Mouse (Mus musculus): ENCODE data around the gene Olfr315.
"Not testable (repeated sequence)": the region's sequence is repeated elsewhere in the genome, so short reads cannot be mapped to it uniquely, and the experiment has no call there.

Olfr315 gene

DNA sequence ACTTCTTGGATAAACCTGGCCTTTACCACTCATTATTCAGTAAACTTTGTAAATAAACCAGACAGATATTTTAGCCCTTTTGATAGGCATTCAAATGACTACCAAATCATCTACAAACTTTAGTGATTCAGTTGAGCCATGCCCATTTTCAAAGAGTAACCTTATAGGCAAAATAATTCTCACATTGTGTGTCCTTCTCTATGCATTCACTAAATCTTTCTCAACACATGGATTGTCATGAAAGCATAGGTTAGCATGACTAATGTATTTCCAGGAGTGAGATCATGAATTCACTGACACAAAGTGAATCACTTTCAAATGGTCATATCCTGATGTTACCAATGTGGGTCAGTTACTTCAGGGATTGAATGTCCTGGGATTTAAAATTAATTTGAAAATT is at the start of gene Olfr315:
TSS of gene Olfr315 (plus strand) at position 301 of the 400 bp plus-strand sequence.
- in situ Hi-C loops (cut with MboI; ENCODE audit: low pct_unique_long_range_greater_than_20kb in 1 of 2, low sequenced_read_pairs in 2 of 2, unreplicated experiment in 1 of 2), result no loop called here

DNA sequence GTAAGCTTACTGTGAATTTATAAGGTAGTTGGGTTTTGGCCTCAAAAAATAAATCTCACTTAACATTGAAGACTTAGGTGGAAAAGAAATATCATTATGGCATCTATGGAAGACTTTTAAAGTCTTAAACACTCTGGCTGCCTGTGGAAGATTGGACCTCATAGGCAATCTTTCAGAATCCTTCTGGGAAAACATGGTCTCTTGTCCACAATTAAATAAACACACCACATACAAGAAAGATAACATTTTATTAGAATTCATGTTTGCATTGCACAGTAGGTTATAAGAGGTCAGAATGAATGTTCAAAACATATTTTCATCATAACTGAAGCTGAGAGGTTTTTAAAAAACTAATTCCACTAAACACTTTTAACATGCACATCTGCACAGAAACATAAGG is 49.1 kb upstream of the Olfr315 start, which contains the start of gene Olfr318:
TSS of gene Olfr318 (minus strand) at position 101 of the 400 bp plus-strand sequence.
- in situ Hi-C loops (cut with MboI; ENCODE audit: low pct_unique_long_range_greater_than_20kb in 1 of 2, low sequenced_read_pairs in 2 of 2, unreplicated experiment in 1 of 2), result no loop called here

DNA sequence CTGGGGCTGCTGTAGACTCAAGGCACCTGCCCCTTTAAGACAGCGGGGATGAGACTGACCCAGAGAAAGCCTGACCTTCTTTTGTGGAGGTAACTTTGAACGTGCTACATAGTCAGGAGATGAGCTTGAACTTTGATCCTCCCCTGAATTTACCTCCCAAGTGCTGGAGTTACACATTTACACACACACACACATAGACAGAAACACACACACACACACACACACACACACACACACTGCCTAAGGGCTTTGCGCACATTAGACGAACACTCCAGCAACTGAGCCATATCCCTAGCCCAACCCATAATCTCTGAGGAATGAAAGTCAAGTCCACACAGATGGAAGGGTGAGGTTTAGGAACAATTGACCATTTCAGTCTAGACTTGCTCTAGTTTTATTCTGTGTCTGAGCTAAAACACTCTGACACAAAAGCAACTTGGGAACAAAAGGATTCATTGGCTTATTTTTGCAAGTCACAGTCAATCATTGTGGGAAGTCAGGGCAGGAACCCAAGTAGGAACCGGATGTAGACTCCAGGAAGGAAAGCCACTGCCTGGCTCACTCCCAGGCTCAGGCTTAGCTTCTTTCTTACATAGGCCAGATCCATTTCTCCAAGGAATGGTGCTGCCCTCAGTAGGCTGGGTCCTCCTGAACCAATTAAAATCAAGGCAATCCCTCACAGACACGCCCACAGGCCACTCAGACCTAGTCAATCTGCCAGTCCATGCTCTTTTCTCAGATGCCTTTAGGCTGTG is 44.9 kb upstream of the Olfr315 start:
- in situ Hi-C loops (cut with MboI; ENCODE audit: low pct_unique_long_range_greater_than_20kb in 1 of 2, low sequenced_read_pairs in 2 of 2, unreplicated experiment in 1 of 2), result not testable (repeated sequence)

DNA sequence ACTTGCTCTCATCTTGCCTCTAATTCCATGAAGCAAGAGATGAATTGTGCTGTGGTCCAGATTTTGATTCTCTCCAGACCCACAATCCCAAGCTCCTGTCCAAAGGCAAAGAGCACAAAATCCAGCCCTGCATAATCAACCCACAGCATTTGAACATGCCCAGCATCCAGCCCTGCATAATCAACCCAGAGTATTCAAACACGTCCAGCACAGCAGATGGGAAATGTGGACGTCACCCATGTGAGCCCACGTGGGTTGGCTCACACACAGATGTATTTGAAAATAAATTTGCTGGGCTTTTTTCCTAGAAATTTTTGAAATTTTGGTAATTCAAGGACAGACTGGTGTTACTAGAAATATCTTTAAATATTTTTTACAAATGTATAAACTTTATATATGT is 39.6 kb upstream of the Olfr315 start:
- in situ Hi-C loops (cut with MboI; ENCODE audit: low pct_unique_long_range_greater_than_20kb in 1 of 2, low sequenced_read_pairs in 2 of 2, unreplicated experiment in 1 of 2), result loop anchor here in 1 of 2 experiments (10.0 kb wide), 1 partner anchor 69 kb away; no protein-coding TSS in a partner anchor

DNA sequence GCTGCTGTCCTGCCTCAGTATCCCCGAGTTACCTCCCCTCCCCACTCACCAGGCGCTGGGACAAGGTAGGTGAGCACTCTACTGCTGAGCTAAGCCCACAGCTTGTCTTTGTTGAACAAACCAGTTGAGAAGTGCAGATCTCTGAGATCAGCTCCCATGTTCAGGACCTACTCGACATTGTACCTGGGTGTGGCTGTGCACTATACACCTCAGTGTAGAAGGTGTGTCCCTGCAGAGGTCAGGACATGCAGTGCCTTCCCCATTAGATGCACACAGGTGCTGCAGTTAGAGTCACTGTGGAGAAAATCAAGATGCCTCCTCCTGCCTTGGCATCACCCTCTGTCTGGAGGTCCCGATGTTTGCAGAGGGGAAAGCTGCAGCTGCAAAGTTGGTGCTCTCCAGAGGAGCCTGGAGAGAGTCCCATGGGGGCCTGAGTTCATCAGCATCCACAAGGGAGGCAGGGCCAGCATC is 34.2 kb upstream of the Olfr315 start, which contains the start of gene Olfr317:
TSS of gene Olfr317 (minus strand) at position 421 of the 471 bp plus-strand sequence.
- in situ Hi-C loops (cut with MboI; ENCODE audit: low pct_unique_long_range_greater_than_20kb in 1 of 2, low sequenced_read_pairs in 2 of 2, unreplicated experiment in 1 of 2), result loop anchor here in 1 of 2 experiments (10.0 kb wide), 1 partner anchor 74 kb away; no protein-coding TSS in a partner anchor

DNA sequence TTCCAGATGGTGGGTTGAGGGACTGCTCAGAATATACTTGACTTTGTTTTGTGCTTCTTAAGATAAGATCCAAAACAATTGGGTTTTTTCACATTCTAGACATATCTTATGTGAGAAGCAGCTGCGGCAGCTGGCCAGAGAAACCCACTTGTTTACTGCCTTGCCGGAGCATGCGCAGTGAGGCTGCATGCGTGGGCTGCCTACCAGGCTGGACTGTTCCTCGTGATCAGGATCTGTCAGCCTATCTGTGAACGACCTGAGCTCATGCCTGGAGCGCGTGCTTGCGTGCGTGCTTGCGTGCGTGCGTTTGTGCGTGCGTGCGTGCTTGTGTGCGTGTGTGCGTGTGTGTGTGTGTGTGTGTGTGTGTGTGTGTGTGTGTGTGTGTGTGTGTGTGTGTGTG is 21.9 kb upstream of the Olfr315 start:
- in situ Hi-C loops (cut with MboI; ENCODE audit: low pct_unique_long_range_greater_than_20kb in 1 of 2, low sequenced_read_pairs in 2 of 2, unreplicated experiment in 1 of 2), result not testable (repeated sequence)

DNA sequence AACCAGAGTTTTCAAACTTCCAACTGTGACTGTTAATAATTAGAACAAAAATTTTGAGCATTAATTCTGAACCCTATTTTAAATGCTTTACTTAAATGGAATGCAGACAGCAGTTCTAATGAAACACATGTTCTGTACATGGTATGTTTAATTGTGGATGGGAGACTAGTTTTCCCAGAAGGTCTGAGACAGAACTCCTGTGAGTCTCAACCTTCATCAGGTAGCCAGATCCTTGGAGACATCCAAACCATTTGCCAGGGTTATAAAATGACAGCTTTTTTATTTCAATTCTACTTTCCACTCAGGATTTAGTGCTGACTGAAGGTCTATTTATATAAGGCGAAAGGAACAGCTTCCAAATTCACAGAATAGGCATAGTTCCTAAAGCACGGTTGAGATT is 20.6 kb upstream of the Olfr315 start, which contains the start of gene Olfr316:
TSS of gene Olfr316 (plus strand) at position 301 of the 400 bp plus-strand sequence.
- in situ Hi-C loops (cut with MboI; ENCODE audit: low pct_unique_long_range_greater_than_20kb in 1 of 2, low sequenced_read_pairs in 2 of 2, unreplicated experiment in 1 of 2), result no loop called here

DNA sequence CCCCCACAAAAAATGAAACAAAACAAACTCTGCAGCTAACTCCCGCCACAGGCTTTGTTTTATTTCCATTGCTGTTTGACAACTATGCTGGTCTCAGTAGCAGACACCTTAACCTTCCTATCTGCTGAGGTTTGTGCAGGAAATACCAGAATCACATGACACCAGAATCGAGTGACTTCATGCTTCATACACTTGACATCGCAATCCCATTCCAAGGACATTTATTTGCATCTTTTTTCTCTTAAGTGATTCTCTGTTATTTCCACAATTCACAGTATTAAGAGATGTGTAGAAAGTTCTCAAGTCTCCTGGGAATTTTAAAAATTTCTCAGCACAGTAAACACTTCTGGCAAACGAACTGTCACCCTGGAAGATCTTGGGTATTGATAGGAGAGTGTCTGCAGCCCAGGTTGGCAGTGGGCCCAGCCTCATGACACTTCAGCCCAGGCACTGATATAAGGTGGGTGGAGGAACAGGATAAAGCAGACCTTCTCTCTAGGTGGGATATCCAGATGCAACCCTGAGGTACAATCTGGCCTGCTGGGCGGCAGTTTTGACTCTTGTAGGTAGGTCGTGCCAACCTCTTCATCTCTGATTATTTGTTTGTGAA is 9.6 kb downstream of the Olfr315 start, which contains the start of gene Olfr314:
TSS of gene Olfr314 (plus strand) at position 473 of the 610 bp plus-strand sequence.
- in situ Hi-C loops (cut with MboI; ENCODE audit: low pct_unique_long_range_greater_than_20kb in 1 of 2, low sequenced_read_pairs in 2 of 2, unreplicated experiment in 1 of 2), result no loop called here

DNA sequence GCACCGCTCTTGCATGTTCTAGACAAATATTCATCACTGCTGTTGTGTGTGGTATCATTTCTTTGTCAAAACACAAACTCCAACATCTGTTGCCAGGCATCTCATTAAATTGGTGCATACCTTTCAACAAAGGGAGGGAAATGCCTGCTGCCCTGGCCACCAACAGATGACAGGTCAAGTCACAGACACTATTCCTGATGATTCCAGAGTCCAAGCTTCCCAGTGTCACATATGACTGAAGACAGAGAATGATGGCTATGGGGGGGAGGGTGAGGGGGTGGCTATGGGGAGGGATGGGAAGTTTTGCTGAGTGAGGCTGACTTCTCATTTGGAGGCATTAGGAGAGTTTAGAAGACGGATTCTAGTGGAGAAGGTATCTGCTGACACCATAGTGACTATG is 11.2 kb downstream of the Olfr315 start:
- in situ Hi-C loops (cut with MboI; ENCODE audit: low pct_unique_long_range_greater_than_20kb in 1 of 2, low sequenced_read_pairs in 2 of 2, unreplicated experiment in 1 of 2), result no loop called here

DNA sequence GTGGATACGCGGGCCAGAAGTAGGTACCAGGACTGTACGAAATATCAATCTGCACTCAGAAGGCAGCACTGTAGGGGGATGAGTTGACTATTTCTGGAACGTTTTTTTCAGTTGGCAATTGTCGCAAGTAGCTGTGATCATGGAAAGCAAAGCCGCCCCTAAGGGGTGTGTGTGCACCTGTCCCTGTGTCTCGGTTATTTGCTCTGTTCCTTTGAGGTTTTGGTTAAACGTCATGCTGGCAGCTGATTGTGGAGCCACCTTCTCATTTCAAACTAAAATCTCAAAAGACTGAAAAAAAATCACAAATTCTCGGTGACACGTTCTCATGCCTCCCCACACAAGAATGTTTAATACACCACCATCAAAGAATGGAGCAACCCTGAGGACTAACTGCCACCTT is 14.7 kb downstream of the Olfr315 start:
- in situ Hi-C loops (cut with MboI; ENCODE audit: low pct_unique_long_range_greater_than_20kb in 1 of 2, low sequenced_read_pairs in 2 of 2, unreplicated experiment in 1 of 2), result no loop called here

DNA sequence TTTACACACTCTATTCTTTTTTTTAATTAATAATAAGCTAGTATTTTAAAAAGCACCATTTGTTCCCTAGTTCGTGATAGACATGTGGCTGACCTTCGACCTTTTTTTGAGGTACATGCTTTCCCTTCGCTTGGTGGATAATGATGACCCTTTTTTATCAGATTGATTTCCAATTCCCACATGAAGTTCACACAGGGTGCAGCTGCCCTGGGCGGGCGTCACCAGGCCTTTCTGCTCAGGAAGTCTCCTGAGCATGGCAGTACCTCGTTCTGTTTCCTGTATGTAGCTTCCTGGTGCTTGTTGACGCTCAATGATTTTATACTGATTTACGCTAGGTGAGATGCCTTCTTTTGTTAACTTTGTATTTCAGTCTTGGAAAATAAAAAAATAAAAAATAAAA is 15.4 kb downstream of the Olfr315 start:
- in situ Hi-C loops (cut with MboI; ENCODE audit: low pct_unique_long_range_greater_than_20kb in 1 of 2, low sequenced_read_pairs in 2 of 2, unreplicated experiment in 1 of 2), result no loop called here

DNA sequence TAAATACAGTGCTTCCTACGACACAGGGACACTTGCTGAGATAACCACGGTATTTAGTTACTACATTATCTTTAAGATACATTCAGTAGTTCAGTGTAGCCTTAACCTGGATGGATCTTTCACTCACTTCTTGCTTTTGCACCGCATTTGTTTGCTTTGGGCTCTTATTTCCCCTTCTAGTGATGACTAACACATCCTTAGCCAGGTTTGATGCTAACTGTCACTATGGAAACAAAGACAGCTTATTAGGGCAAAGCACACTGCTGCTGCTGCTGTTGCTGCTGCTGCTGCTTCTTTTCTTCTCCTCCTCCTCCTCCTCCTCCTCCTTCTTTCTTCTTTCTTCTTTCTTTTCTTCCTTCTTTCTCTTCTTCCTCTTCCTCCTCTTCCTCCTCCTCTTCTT is 16.5 kb downstream of the Olfr315 start:
- in situ Hi-C loops (cut with MboI; ENCODE audit: low pct_unique_long_range_greater_than_20kb in 1 of 2, low sequenced_read_pairs in 2 of 2, unreplicated experiment in 1 of 2), result no loop called here

DNA sequence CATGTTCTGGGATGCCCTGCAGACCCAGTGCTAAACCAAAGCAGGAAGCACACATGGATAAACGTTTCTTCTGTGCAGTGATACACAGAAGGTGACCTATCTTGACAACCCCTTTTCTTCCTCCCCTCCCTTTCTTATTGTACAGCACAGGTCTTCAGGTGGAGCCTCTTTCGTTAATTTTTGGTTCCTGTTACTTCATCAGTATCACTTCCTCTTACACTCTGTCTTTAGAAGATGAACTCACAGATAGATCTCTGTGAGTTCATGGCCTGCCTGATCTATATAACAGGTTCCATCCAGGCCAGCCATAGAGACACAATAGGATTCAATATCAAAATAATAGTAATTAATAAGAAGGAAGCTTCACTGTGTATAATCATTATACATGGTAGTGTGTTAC is 17.1 kb downstream of the Olfr315 start:
- in situ Hi-C loops (cut with MboI; ENCODE audit: low pct_unique_long_range_greater_than_20kb in 1 of 2, low sequenced_read_pairs in 2 of 2, unreplicated experiment in 1 of 2), result no loop called here

DNA sequence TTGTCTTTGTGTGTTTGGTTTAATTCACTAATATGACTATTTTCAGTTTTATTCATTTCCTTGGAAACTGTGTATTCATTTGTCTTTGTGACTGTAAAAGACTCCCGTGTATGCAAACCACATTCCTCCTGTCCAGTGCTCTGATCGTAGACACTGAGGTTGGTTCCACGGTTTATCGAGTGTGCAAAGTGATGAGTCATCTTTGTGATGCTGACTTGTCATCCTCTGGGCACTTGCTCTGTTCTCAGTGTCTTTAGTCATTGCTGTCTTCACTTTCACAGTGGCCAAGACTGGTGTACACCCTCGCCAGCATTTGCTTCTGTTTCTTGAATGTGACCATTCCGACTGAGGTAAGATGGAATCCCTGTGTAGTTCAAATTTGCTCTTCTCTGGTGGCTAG is 17.7 kb downstream of the Olfr315 start:
- in situ Hi-C loops (cut with MboI; ENCODE audit: low pct_unique_long_range_greater_than_20kb in 1 of 2, low sequenced_read_pairs in 2 of 2, unreplicated experiment in 1 of 2), result no loop called here

DNA sequence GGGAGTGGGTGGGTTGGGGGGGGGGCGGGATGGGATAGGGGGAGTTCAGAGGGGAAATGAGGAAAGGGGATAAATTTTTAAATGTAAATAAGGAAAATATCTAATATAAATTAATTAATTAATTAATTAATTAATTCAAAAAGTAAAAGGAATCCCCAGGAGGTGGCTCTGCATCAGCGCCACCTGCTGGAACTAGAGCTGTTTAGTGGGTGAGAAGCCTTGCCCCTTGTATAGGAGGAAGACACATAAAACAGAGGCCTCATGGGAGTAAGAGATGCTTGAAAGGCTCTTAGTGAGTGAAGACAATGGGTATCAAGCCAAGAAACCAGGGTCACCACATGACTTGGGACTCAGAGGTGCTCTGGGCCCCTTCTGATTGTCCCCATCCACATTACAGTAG is 22.9 kb downstream of the Olfr315 start:
- in situ Hi-C loops (cut with MboI; ENCODE audit: low pct_unique_long_range_greater_than_20kb in 1 of 2, low sequenced_read_pairs in 2 of 2, unreplicated experiment in 1 of 2), result no loop called here

DNA sequence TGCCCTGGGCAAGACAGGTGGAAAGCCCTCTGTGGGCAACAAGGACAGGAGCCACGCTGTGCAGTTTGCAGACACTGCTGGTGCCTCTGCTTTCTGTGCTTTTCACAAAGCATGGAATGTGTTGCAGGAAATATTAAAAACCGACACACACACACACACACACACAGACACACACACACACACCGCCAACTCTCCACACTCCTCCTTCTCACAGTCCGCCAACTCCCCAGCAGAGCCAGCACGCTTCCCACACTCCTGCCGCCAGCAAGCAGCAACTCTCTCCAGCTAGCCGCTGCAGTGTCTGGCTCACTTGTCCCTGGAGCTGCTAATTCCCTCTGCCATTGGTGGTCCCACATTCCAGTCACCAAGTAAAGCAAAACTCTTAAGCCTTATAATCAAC is 23.9 kb downstream of the Olfr315 start:
- in situ Hi-C loops (cut with MboI; ENCODE audit: low pct_unique_long_range_greater_than_20kb in 1 of 2, low sequenced_read_pairs in 2 of 2, unreplicated experiment in 1 of 2), result no loop called here

DNA sequence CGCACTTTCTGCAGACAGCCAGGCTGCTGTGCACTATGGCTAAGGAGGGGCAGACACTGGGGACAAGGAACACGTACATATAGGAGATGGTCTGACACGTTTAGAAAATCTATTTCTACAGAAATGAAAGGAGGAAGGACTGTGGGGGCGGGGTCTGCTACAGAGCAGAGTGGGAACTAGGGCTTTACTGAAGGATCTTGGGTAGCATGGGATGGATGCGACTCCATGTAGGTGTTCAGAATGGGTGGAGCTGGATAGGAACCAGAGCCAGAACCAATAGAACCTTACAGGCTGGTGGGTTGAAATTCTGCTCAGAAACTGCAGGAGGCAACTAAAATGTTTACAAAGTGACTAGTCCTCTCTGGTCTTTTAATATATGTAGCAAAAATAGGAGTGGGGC is 26.8 kb downstream of the Olfr315 start:
- in situ Hi-C loops (cut with MboI; ENCODE audit: low pct_unique_long_range_greater_than_20kb in 1 of 2, low sequenced_read_pairs in 2 of 2, unreplicated experiment in 1 of 2), result no loop called here

DNA sequence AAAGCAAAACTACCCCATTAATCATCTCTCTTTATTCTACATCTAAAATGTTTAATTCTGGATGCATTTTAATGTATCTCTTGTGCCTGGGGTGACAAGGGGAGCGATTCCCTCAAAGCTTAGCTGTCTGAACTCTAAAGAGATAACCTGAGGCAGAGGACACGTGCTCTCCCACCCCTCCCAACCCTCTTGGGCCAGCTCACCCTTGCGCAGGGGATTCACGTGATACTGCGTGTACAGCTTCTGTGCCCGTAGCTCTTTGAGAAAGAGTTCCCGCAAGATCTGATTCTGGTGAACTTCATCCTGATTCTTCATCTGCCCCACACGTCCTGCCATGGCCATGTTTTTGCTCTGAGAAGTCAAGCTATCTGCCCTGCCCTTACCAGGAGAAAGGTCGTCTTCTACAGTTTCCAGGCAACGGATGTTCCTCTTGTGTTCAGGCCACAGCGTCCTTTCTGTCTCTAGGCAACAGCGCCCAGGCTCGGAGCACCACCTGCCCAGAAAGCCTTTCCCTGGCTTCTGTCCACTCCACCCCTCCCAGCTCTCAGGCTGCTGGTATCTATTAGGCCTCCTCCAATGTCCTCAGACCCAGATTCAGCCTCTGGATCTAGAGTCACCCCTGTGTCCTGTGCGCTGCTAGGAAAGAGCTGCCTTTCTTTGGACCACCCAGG is 28.7 kb downstream of the Olfr315 start, which contains the start of gene Fam183b:
TSS of gene Fam183b (minus strand) at position 403 of the 671 bp plus-strand sequence.
- in situ Hi-C loops (cut with MboI; ENCODE audit: low pct_unique_long_range_greater_than_20kb in 1 of 2, low sequenced_read_pairs in 2 of 2, unreplicated experiment in 1 of 2), result no loop called here

DNA sequence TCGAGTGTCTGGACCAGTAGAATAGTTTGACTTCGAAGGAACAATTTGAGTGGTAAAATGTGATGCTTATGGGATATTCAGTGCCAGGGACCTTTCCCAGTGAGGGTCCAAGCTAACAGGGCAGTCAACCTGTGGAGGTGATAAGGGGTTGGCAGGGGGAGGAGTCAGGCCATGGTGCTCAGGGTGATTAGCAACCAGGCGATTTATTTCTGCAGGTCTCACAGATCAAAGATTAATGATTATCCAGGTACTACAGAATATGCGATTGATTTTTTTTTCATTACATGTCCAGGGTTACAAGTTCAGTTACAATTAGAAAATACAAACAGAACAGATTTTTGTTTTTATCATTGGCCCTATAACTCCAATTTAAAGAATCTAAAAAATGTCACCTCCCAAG is 30.9 kb downstream of the Olfr315 start:
- in situ Hi-C loops (cut with MboI; ENCODE audit: low pct_unique_long_range_greater_than_20kb in 1 of 2, low sequenced_read_pairs in 2 of 2, unreplicated experiment in 1 of 2), result no loop called here
